Mouse (Mus musculus) hindbrain, embryonic 13.5 days (tissue): Measurements from ENCODE around the gene Ccdc14. TPM values are rescaled to one million over a fixed set of nuclear protein-coding genes. Genes with fewer than 3 reads are reported as not detected.
"Not testable (repeated sequence)": the region's sequence is repeated elsewhere in the genome, so short reads cannot be mapped to it uniquely, and the experiment has no call there.

ENCODE experiments used
- ATAC-seq: fragments of 200-750 bp; cut with Nextera tagmentation; 2 replicates; pipeline ENCODE4 v1.8.0; 2017; ENCODE audit warnings: moderate TSS enrichment; ENCODE audit not compliant: low FRiP score
- H3K27ac ChIP-seq: fragments of 300-500 bp; sonication (generic); 2 replicates; pipeline ENCODE4 v1.5.1; 2015; ENCODE audit warnings: inconsistent platforms, mild to moderate bottlenecking, moderate library complexity
- H3K27me3 ChIP-seq: fragments of 300-500 bp; sonication (generic); 2 replicates; pipeline ENCODE4 v1.6.1; 2015; ENCODE audit warnings: mild to moderate bottlenecking, inconsistent platforms
- H3K36me3 ChIP-seq: fragments of 300-500 bp; sonication (generic); 2 replicates; pipeline ENCODE4 v1.6.1; 2015; ENCODE audit warnings: mild to moderate bottlenecking, inconsistent platforms
- H3K4me1 ChIP-seq: fragments of 300-500 bp; sonication (generic); replicated peaks from 2 replicates; pipeline ENCODE4 v1.6.1; 2015; ENCODE audit warnings: inconsistent platforms
- H3K4me2 ChIP-seq: fragments of 300-500 bp; sonication (generic); 2 replicates; pipeline ENCODE4 v1.6.1; 2015; ENCODE audit warnings: inconsistent platforms, mild to moderate bottlenecking, moderate library complexity
- H3K4me3 ChIP-seq: fragments of 300-500 bp; sonication (generic); 2 replicates; pipeline ENCODE4 v1.5.1; 2015; ENCODE audit warnings: mild to moderate bottlenecking, inconsistent platforms
- H3K9ac ChIP-seq: fragments of 300-500 bp; sonication (generic); 2 replicates; pipeline ENCODE4 v1.6.1; 2015; ENCODE audit warnings: mild to moderate bottlenecking, inconsistent platforms
- H3K9me3 ChIP-seq: fragments of 300-500 bp; sonication (generic); 2 replicates; pipeline ENCODE4 v1.6.1; 2016; ENCODE audit warnings: inconsistent platforms
- WGBS: fragments of 180-500 bp; shearing (Covaris S2); methylation state at CpG from one replicate; pipeline ENCODE4 v1.1.7; 2015; 5-methylcytosine and 5-hydroxymethylcytosine counted together
- polyA plus RNA-seq: library from polyadenylated mRNA; unstranded; fragments of >200 nt; fragmentation: Nextera tagmentation; extraction: Ambion mirVana; gene quantifications from 2 replicates; pipeline ENCODE4 v1.2.1, GENCODE M21; 2015

Gene Ccdc14
- 4.5 and 4.8 TPM in 2 replicates for polyA plus RNA-seq

GRCm38 (mm10) chr16:34690334-34691144 lies at the start of gene Ccdc14:
TSS of gene Ccdc14 (plus strand) at chr16:34690616.
- H3K27me3 ChIP-seq: no peaks in the 10 kb centered on the region
- H3K9ac ChIP-seq: peak within 1 kb of the TSS; percentile 67
- ATAC-seq: peak; percentile 90
- H3K36me3 ChIP-seq: no peaks in the 10 kb centered on the region
- peak within 1 kb of the TSS; percentile 84 for H3K27ac ChIP-seq
- peak within 1 kb of the TSS; percentile 73 for H3K4me2 ChIP-seq
- H3K4me3 ChIP-seq: peak within 1 kb of the TSS; percentile 69
- H3K9me3 ChIP-seq: no peaks in the 10 kb centered on the region
- H3K4me1 ChIP-seq: peaks cover 7% of the 10 kb centered on the region
- WGBS: under 1% methylated on average over 53 of the region's 53 CpGs

GRCm38 (mm10) chr16:34643511-34644259 lies 46.7 kb upstream of the Ccdc14 start:
- no peaks in the 10 kb centered on the region; the same call in 1 of the 2 replicates for H3K4me1 ChIP-seq
- no peak overlapping the region for H3K27ac ChIP-seq
- no peak overlapping the region for H3K9ac ChIP-seq
- no peak for ATAC-seq
- H3K4me2 ChIP-seq: no peak overlapping the region
- H3K4me3 ChIP-seq: no peak overlapping the region
- WGBS: 74% methylated on average over 8 of the region's 8 CpGs
- H3K36me3 ChIP-seq: no peaks in the 10 kb centered on the region
- H3K9me3 ChIP-seq: no peaks in the 10 kb centered on the region
- no peaks in the 10 kb centered on the region for H3K27me3 ChIP-seq

GRCm38 (mm10) chr16:34649621-34650020 lies 40.8 kb upstream of the Ccdc14 start, which contains the start of gene Ropn1:
TSS of gene Ropn1 (plus strand) at chr16:34649921.
- Histone ChIP-seq H3K27ac (no peak within 1 kb of the TSS), H3K9ac (no peak within 1 kb of the TSS), H3K4me3 (no peak within 1 kb of the TSS), H3K27me3 (no peaks in the 10 kb centered on the region), H3K9me3 (no peaks in the 10 kb centered on the region), H3K4me1 (no peaks in the 10 kb centered on the region), H3K36me3 (no peaks in the 10 kb centered on the region), H3K4me2 (no peak within 1 kb of the TSS)
- WGBS: 74% methylated on average over 7 of the region's 7 CpGs
- ATAC-seq: no peak

GRCm38 (mm10) chr16:34653023-34653422 lies 37.4 kb upstream of the Ccdc14 start:
- H3K9ac ChIP-seq: no peak overlapping the region
- no peak for ATAC-seq
- H3K4me2 ChIP-seq: no peak overlapping the region
- H3K27me3 ChIP-seq: 0 out of 2 replicates have a peak, but pooled peaks cover 3% of the 10 kb centered on the region
- no peak overlapping the region for H3K27ac ChIP-seq
- no peaks in the 10 kb centered on the region for H3K9me3 ChIP-seq
- H3K4me1 ChIP-seq: peaks cover 3% of the 10 kb centered on the region
- no peaks in the 10 kb centered on the region for H3K36me3 ChIP-seq
- H3K4me3 ChIP-seq: no peak overlapping the region
- 95% methylated on average over 5 of the region's 5 CpGs for WGBS

GRCm38 (mm10) chr16:34657566-34657965 lies 32.9 kb upstream of the Ccdc14 start:
- Histone ChIP-seq H3K4me2 (peak overlapping the region; percentile 57), H3K4me3 (peak overlapping the region; percentile 39), H3K9ac (peak overlapping the region; percentile 55; the same call in 1 of the 2 replicates)
- not testable (repeated sequence) for ATAC-seq, H3K4me1 ChIP-seq, H3K27ac ChIP-seq, H3K36me3 ChIP-seq, H3K9me3 ChIP-seq, H3K27me3 ChIP-seq
- WGBS: 4% methylated on average over 16 of the region's 16 CpGs

- no peak overlapping the region for H3K27ac ChIP-seq
- H3K36me3 ChIP-seq: no peaks in the 10 kb centered on the region
- peak overlapping the region; percentile 55; the same call in 1 of the 2 replicates for H3K9ac ChIP-seq
- peak overlapping the region; percentile 57 for H3K4me2 ChIP-seq
- peaks cover 9% of the 10 kb centered on the region for H3K4me1 ChIP-seq
- H3K4me3 ChIP-seq: peak overlapping the region; percentile 39
- 29% methylated on average over 5 of the region's 5 CpGs for WGBS
- ATAC-seq: no peak
- no peaks in the 10 kb centered on the region for H3K9me3 ChIP-seq
- H3K27me3 ChIP-seq: peaks cover 3% of the 10 kb centered on the region; the same call in 1 of the 2 replicates
Measured at GRCm38 (mm10) chr16:34657983-34658382, 32.4 kb upstream of the Ccdc14 start.

GRCm38 (mm10) chr16:34658388-34658787 lies 32.0 kb upstream of the Ccdc14 start:
- Histone ChIP-seq H3K27me3 (peaks cover 3% of the 10 kb centered on the region; the same call in 1 of the 2 replicates), H3K9me3 (no peaks in the 10 kb centered on the region), H3K36me3 (no peaks in the 10 kb centered on the region), H3K4me1 (peaks cover 9% of the 10 kb centered on the region), H3K9ac (no peak overlapping the region), H3K4me3 (peak overlapping the region; percentile 39; the same call in 1 of the 2 replicates), H3K4me2 (peak overlapping the region; percentile 57), H3K27ac (no peak overlapping the region)
- ATAC-seq: no peak
- WGBS: 49% methylated on average over 11 of the region's 11 CpGs

- 66% methylated on average over 3 of the region's 3 CpGs for WGBS
Measured at GRCm38 (mm10) chr16:34664553-34664952, 25.9 kb upstream of the Ccdc14 start.

GRCm38 (mm10) chr16:34667031-34667726 lies 23.2 kb upstream of the Ccdc14 start:
- Histone ChIP-seq H3K9me3 (no peaks in the 10 kb centered on the region), H3K27me3 (peaks cover 37% of the 10 kb centered on the region), H3K4me1 (0 out of 2 replicates have a peak, but pooled peaks cover 8% of the 10 kb centered on the region), H3K4me3 (peak overlapping the region; percentile 8; the same call in 1 of the 2 replicates), H3K4me2 (peak overlapping the region; percentile 40), H3K36me3 (no peaks in the 10 kb centered on the region), H3K27ac (no peak overlapping the region), H3K9ac (no peak overlapping the region)
- peak; percentile 63; the same call in 1 of the 2 replicates for ATAC-seq
- 5% methylated on average over 20 of the region's 20 CpGs for WGBS

More at GRCm38 (mm10) chr16:34664553-34664952, 25.9 kb upstream of the Ccdc14 start:
- Histone ChIP-seq H3K36me3 (no peaks in the 10 kb centered on the region), H3K4me2 (no peak overlapping the region), H3K27me3 (peaks cover 31% of the 10 kb centered on the region), H3K9ac (no peak overlapping the region), H3K4me1 (0 out of 2 replicates have a peak, but pooled peaks cover 8% of the 10 kb centered on the region), H3K4me3 (no peak overlapping the region), H3K9me3 (no peaks in the 10 kb centered on the region), H3K27ac (no peak overlapping the region)
- ATAC-seq: no peak

GRCm38 (mm10) chr16:34668341-34668740 lies 22.1 kb upstream of the Ccdc14 start:
- Histone ChIP-seq H3K4me3 (no peak overlapping the region), H3K27me3 (peaks cover 43% of the 10 kb centered on the region), H3K4me1 (0 out of 2 replicates have a peak, but pooled peaks cover 8% of the 10 kb centered on the region), H3K27ac (no peak overlapping the region), H3K4me2 (no peak overlapping the region), H3K9me3 (no peaks in the 10 kb centered on the region), H3K9ac (no peak overlapping the region), H3K36me3 (no peaks in the 10 kb centered on the region)
- no peak for ATAC-seq
- 73% methylated on average over 9 of the region's 9 CpGs for WGBS

GRCm38 (mm10) chr16:34671966-34672365 lies 18.4 kb upstream of the Ccdc14 start:
- no peaks in the 10 kb centered on the region for H3K36me3 ChIP-seq
- H3K27ac ChIP-seq: no peak overlapping the region
- H3K27me3 ChIP-seq: peaks cover 29% of the 10 kb centered on the region
- no peak overlapping the region for H3K4me3 ChIP-seq
- H3K9me3 ChIP-seq: no peaks in the 10 kb centered on the region
- no peak overlapping the region for H3K4me2 ChIP-seq
- H3K4me1 ChIP-seq: peaks cover 4% of the 10 kb centered on the region; the same call in 1 of the 2 replicates
- ATAC-seq: no peak
- H3K9ac ChIP-seq: no peak overlapping the region
- WGBS: 56% methylated on average over 7 of the region's 7 CpGs
